Mouse (Mus musculus): ENCODE results near the gene Trp53tg5.

Gene Trp53tg5

GRCm38 (mm10) chr2:164496331-164496730 lies 22.8 kb upstream of the Trp53tg5 start:
- no peak for DNase-seq (ENCODE audit: low spot score)

GRCm38 (mm10) chr2:164494126-164494525 lies 20.6 kb upstream of the Trp53tg5 start:
- no peak for DNase-seq (ENCODE audit: low spot score)

GRCm38 (mm10) chr2:164487812-164488211 lies 14.3 kb upstream of the Trp53tg5 start:
- no peak for DNase-seq (ENCODE audit: low spot score)

- DNase-seq (ENCODE audit: low spot score): no peak
Observed at GRCm38 (mm10) chr2:164487115-164487527, 13.6 kb upstream of the Trp53tg5 start.

GRCm38 (mm10) chr2:164486258-164487114 lies 13.0 kb upstream of the Trp53tg5 start:
- no peak for DNase-seq (ENCODE audit: low spot score)

GRCm38 (mm10) chr2:164485681-164486257 lies 12.2 kb upstream of the Trp53tg5 start, which contains the start of gene Dbndd2:
Gene Dbndd2, plus strand, starts transcription at chr2:164486106.
- DNase-seq (ENCODE audit: low spot score): no peak

GRCm38 (mm10) chr2:164470254-164470653 lies 3.3 kb downstream of the Trp53tg5 start:
- DNase-seq (ENCODE audit: low spot score): no peak

GRCm38 (mm10) chr2:164466787-164467186 lies 6.7 kb downstream of the Trp53tg5 start:
- DNase-seq (ENCODE audit: low spot score): no peak

- no peak for DNase-seq (ENCODE audit: low spot score)
Observed at GRCm38 (mm10) chr2:164465161-164465560, 8.4 kb downstream of the Trp53tg5 start.

- peak; percentile 82 for DNase-seq (ENCODE audit: low spot score)
Observed at GRCm38 (mm10) chr2:164460745-164461551, 12.6 kb downstream of the Trp53tg5 start, which contains the start of gene Gm20458. Gene Gm20458, plus strand, starts transcription at chr2:164460967.

GRCm38 (mm10) chr2:164458535-164458934 lies 15.0 kb downstream of the Trp53tg5 start:
- no peak for DNase-seq (ENCODE audit: low spot score)

GRCm38 (mm10) chr2:164457942-164458341 lies 15.6 kb downstream of the Trp53tg5 start:
- DNase-seq (ENCODE audit: low spot score): no peak

- no peak for DNase-seq (ENCODE audit: low spot score)
Observed at GRCm38 (mm10) chr2:164456864-164457300, 16.6 kb downstream of the Trp53tg5 start, which contains the start of gene Sys1. Gene Sys1, plus strand, starts transcription at chr2:164456964.

- DNase-seq (ENCODE audit: low spot score): no peak
Observed at GRCm38 (mm10) chr2:164456413-164456812, 17.1 kb downstream of the Trp53tg5 start.

GRCm38 (mm10) chr2:164455421-164456190 lies 17.9 kb downstream of the Trp53tg5 start:
- no peak for DNase-seq (ENCODE audit: low spot score)

- no peak for DNase-seq (ENCODE audit: low spot score)
Observed at GRCm38 (mm10) chr2:164454846-164455245, 18.7 kb downstream of the Trp53tg5 start.

GRCm38 (mm10) chr2:164453887-164454500 lies 19.5 kb downstream of the Trp53tg5 start:
- DNase-seq (ENCODE audit: low spot score): no peak

- DNase-seq (ENCODE audit: low spot score): no peak
Observed at GRCm38 (mm10) chr2:164453047-164453757, 20.3 kb downstream of the Trp53tg5 start.

- no peak for DNase-seq (ENCODE audit: low spot score)
Observed at GRCm38 (mm10) chr2:164452000-164452676, 21.4 kb downstream of the Trp53tg5 start.
